Mouse (Mus musculus) ES-E14 (cell line): Measurements from ENCODE around the gene Slc28a1.

Experiments used
- HCFC1 ChIP-seq: IDR thresholded peaks from 2 replicates; pipeline ENCODE4 v1.6.1; 2012; ENCODE audit warnings: low read length, inconsistent platforms, borderline replicate concordance; ENCODE audit not compliant: insufficient read depth
- MAFK ChIP-seq: IDR thresholded peaks from 2 replicates; pipeline ENCODE4 v1.6.1; 2014; ENCODE audit warnings: mild to moderate bottlenecking, low read depth, low read length, inconsistent platforms; ENCODE audit not compliant: insufficient read depth

GRCm38 (mm10) chr7:81139100-81139499, 24.5 kb downstream of the Slc28a1 start:
- no peak for TF ChIP-seq MAFK
- no peak for TF ChIP-seq HCFC1
